Mouse (Mus musculus) left cerebral cortex, adult 8-10 months (tissue): Measurements from ENCODE around the gene Upp1. TPM values are rescaled to one million over a fixed set of nuclear protein-coding genes. Genes with fewer than 3 reads are reported as not detected.

Source experiments
- DNase-seq, 2 experiments: peaks; one replicate each; pipeline ENCODE4 v3.0.0; 2022; ENCODE audit warnings: low spot score in 2 of 2
- total RNA-seq, 4 experiments: library from RNA; stranded (reverse); gene quantifications; 2 replicates each; pipeline ENCODE4 v1.2.4; 2022

Upp1 gene
- 1 to 10 TPM; 1.5 to 4.6 (median 2.6) TPM for total RNA-seq

DNA sequence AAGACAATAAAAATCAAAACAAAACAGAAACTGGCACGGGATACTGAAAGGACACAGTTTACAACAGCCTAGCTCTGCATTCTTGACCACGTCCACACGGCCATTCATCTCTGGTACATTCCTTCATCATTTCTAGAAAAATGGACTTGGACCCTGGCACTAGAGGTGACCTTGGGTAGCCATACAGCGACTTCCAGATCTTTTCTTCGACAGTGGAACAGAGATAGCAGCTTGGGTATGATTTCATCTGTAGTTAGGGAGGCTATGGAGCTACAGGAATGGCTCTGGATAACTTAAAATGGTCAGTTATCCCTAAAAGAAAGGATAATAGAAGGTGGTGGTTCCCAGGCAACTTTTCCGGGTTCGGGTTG lies at the start of gene Upp1:
Gene Upp1 (plus strand): TSS at position 54 of the 371 bp plus-strand sequence.
- no peak for DNase-seq

- DNase-seq: no peak
Measured at GRCm38 (mm10) chr11:9076444-9076843, 41.5 kb upstream of the Upp1 start.

GRCm38 (mm10) chr11:9113189-9113588 lies 4.7 kb upstream of the Upp1 start:
- DNase-seq: no peak

DNA sequence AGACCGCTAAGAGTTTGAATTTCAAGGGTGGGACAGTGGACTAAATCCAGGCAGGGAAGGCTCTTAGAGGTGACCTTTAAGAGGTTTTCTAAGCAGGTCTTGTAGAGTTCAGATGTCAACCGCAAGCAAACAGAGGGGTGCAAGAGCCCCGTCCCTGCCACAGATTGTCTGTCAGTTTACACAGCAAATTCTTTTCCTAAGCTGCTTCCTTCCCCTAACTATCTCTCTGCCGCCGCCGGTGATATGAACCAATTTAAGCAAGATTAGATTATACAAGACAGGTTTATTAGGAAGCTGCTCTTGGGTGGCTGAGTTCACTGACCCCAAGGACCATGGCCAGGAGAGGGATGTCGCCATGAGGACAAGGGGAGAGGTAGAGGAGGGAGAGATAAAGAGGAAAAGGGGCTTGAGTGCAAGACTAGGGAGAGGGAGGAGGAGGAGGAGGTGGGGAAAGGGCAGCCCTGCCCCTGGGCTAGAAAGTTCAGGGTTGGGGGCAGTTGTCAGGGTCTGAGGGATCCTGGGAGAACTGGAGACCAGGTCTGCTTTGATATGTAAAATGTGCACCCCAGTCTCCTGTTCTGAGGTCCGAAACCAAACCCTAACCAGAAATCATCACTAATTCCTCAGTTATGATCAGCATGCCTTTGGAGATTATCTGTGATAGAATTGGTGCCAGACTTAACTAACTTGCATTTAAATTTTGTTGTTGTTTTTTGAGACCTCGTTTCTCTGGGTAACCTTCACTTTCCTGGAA lies 2.4 kb upstream of the Upp1 start:
- DNase-seq: no peak

GRCm38 (mm10) chr11:9116121-9116520 lies 1.8 kb upstream of the Upp1 start:
- no peak for DNase-seq

DNA sequence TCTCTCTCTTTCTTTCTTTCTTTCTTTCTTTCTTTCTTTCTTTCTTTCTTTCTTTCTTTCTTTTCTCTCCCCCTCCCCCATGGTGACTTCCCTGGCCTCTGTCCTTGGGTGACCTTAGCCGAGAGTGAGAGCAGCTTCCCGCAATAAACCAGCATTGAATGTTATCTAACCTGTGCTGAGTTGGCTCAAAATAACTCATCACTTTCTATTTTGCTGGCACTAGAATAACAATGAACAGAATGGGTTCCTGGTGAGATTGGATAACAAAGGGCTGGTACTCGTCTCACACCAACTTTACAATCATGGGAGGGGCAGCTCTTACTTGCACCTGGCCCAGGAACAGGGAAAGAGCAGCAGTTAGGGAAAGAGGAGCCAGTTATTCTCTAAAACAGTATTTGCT lies 987 bp upstream of the Upp1 start:
- no peak for DNase-seq

GRCm38 (mm10) chr11:9117358-9118049 lies 399 bp upstream of the Upp1 start:
- DNase-seq: no peak

DNA sequence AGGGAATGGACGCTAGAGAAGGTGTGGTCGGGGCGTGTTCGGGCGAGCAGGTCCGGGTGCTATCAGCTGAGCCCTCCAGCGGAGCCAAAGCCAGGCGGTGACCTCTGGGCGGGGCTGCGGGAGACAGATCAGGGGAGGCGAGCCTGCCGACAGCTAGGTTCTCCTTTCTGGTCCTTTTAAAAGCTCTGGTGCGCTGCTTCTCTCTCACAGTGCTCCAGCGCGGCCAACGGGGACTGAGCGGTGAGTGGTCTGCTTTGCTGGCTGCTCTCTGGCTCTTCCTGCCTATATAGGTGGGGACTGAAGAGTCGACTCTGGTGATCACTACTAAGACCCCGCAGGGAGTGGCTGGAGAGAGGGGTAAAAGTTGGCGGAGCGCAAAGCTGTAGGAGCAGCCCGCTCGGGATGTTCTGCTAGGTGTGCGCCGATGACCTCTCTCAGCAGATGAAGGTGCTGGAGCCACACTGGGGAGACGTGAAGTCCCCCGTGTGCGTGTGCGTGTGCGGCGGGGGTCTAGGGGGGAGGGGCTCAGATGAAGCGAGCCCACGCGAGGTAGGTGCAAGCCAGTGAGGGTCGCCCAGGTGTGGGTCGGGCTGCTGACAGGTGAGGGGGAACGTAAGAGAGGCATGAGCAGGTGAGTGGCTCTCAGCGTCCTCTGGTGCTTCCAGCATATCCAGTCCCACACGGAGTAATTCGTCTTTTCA lies 668 bp downstream of the Upp1 start:
- DNase-seq: no peak

DNA sequence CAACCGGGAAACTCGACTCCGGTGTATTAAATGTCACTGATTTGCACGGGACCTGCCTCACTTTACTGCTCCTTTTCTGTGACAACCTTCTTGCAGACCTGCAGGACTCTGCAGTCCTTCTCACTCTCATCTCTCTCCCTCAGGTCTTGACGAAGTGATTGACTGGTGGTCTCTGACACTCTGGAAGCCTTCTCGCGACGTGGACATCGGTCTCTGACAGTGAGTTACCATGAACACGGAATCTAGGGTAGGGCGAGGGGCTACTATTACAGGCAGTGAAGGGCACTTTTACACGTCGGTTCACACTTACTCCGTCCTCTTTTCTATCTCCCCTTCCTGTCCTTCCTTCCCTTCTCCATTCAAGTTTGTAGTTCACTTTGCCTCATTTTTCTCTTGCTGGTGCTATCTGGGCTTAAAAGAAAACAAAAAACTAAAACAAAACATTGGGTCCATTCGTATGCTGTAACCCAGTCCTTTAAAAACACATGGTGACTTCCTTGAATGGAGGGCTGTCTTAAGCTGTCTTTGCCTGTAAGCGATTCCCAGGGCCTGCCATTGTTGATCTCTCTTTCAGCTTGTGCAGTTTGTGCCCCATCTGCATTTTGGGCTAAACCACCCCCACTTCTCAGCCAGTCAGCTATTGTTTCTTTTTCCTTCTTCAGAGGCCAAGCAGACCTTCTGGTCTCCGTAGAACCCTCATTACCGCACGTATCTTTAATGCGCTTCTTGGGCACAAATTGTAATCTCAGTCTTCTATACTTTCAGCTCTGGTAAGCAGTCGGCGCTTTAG lies 1.5 kb downstream of the Upp1 start:
- no peak for DNase-seq

GRCm38 (mm10) chr11:9122315-9122714 lies 4.4 kb downstream of the Upp1 start:
- no peak for DNase-seq

DNA sequence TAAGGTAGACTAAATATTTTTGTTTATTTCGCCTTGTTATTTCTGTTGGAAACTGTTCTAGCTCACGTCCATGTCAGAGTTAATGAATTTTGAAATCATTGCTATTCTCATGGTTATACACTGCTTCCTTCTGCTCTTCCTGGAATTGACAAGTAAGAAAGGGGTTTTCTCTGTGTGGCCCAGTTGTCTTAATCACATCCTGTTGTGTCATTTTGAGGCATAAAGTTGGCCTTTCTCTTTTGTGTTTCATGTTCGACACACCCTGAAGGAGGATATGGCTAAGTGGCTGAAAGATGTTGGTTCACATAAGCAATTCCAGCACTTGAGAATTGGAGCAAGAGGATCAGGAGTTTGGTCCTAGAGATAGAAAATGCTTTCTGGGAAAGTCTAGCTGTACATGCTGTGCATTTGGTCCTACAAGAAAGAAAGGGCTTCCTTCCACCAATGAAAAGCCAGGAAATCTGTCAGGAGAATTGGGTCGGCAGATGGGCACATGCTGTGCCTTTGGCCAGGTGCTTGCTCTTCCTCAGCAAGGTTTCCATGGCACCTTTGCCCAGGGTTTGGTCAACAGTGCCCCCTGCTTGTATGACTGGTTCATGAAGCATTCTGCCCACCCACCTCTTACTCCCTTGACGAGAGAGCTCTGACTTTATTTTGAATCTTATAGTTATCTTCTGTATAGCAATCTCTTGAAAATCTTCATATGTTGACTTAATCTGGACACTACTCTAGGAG lies 8.6 kb downstream of the Upp1 start:
- DNase-seq: no peak

- DNase-seq: peak in 1 of 2 experiments; percentile 34
Measured at GRCm38 (mm10) chr11:9128110-9128509, 10.2 kb downstream of the Upp1 start.

- DNase-seq: no peak
Measured at GRCm38 (mm10) chr11:9129528-9129927, 11.6 kb downstream of the Upp1 start.

DNA sequence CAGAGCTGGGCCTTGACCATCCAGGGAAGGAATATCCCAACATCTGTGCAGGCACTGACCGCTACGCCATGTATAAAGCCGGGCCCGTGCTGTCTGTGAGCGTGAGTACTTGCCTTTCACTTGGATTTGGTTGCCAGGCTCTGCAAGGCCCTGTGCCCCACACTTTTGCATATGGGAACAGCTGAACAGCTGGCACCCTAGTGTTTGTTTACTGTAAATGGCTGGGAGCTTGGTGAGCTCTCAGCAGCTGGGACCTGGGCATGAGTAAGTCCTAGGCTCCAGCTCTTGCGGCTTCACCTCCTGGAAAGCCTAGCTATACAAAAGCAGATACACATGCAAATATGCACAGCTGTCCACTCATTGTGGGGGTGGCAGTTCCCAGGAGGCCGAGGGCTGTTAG lies 13.8 kb downstream of the Upp1 start:
- DNase-seq: no peak

GRCm38 (mm10) chr11:9135589-9136246 lies 17.8 kb downstream of the Upp1 start:
- no peak for DNase-seq

DNA sequence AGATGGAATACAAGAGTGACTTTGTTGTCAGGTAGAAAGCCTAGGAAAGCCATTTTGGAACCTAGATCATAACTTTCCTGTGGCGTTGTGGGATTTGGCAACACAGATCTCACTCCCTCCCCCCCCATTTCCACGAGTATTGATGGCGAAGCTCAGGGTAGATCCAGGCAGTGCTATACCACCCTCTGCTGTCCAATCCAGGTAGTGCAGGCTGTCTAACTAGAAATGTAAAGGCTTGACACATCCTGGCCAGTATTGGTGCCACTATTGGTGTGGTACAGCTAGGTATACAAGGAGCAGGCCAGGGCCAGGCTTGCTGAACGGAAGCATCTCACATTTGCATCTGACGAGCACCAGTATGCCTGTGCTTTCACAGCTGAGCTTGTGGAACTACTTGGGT lies 18.6 kb downstream of the Upp1 start:
- DNase-seq: peak; percentile 55 to 75

GRCm38 (mm10) chr11:9145113-9145512 lies 27.2 kb downstream of the Upp1 start:
- no peak for DNase-seq

GRCm38 (mm10) chr11:9146115-9146514 lies 28.2 kb downstream of the Upp1 start:
- DNase-seq: no peak

GRCm38 (mm10) chr11:9146683-9147082 lies 28.8 kb downstream of the Upp1 start:
- DNase-seq: no peak

DNA sequence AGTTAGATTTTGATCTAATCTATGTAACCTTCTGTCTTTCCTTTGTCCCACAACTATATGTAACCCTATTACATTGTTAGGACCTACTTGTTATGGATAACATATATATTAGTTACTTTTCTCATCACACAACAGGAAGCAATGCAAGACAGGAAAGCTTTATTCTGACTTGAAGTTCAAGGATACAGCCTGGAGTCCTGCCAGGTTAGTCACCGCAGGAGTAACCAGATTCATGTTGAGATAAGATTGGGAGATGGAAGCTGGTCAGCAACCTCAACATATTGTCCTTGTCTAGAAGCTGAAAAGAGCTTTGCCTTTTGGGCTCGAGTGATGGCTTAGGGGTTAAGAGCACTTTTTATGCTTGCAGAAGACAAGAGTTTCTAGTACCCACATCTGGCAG lies 30.3 kb downstream of the Upp1 start:
- no peak for DNase-seq
